Mouse (Mus musculus): ENCODE measurements around the gene Gm38655.

DNA sequence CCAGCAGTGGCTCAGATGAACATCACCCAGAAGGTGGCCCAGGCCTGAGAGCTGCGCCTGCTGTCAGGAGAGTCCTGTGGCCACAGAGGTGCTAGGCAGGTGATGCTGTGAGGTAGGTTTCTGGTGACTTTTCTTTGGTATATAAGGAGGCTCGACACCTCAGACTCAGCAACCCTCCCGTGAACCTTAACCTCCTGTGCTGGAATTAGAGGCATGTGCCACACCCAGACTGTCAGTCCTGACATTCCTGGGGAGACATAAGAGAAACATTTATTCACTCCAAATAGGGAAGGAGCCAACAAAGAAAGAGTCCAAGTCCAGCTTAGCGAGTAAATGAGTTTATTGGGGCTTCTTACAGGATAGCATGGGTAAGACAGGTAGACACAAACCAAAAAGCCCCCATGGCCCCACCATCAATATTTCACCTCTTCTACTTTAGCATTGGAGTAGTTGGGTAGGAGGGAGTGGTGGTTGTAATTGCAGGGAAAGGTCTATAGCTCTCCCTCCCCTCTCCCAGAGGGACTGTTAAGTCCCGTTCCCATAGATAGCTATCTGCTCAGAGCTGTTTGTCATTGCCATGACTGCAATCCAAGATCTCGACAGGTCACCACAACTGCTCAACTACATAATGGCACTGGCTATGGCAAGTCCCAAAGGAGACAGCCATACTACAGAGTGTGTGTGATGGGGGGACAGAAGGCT is 9.2 kb downstream of the Gm38655 start:
- no peak for TF ChIP-seq CTCF (IDR thresholded peaks at IDR 0.05; ENCODE audit: low read depth)
- TF ChIP-seq EP300 (optimal IDR thresholded peaks at IDR 0.05), result no peak

Data from stomach, postnatal 0 days (tissue).